Mouse (Mus musculus) liver, embryonic 14.5 days (tissue): ENCODE results near the gene Tbc1d16. TPM values are rescaled to one million over a fixed set of nuclear protein-coding genes. Genes with fewer than 3 reads are reported as not detected.

Source experiments
- ATAC-seq: fragments of 200-750 bp; cut with Nextera tagmentation; 2 replicates; pipeline ENCODE4 v1.8.0; 2017; ENCODE audit warnings: moderate number of reproducible peaks, mild to moderate bottlenecking, moderate library complexity; ENCODE audit not compliant: insufficient read depth
- DNase-seq, 3 experiments: peaks; one replicate each; pipeline ENCODE4 v3.0.0-alpha.2; 2012 to 2013; ENCODE audit warnings: low read depth in 3 of 3, low spot score in 3 of 3
- H3K27ac ChIP-seq: fragments of 300-500 bp; sonication (generic); 2 replicates; pipeline ENCODE4 v1.5.1; 2014; ENCODE audit warnings: moderate library complexity, mild to moderate bottlenecking, control low read depth, inconsistent platforms
- H3K27me3 ChIP-seq: fragments of 300-500 bp; sonication (generic); 2 replicates; pipeline ENCODE4 v1.6.1; 2014; ENCODE audit warnings: mild to moderate bottlenecking, low read length, moderate library complexity; ENCODE audit not compliant: control insufficient read depth, insufficient read depth
- H3K36me3 ChIP-seq: fragments of 300-500 bp; sonication (generic); replicated peaks from 2 replicates; pipeline ENCODE4 v1.6.1; 2014; ENCODE audit warnings: low read depth; ENCODE audit not compliant: control insufficient read depth, insufficient read depth
- H3K4me1 ChIP-seq, 2 experiments: fragments of 200-500 bp in 1 of 2; fragments of 300-500 bp in 1 of 2; sonication (generic) in 1 of 2; replicated peaks; 2 replicates each; pipeline ENCODE4 v1.6.1; 2012 to 2014; ENCODE audit warnings: antibody characterized with exemption in 1 of 2, inconsistent platforms in 1 of 2, low read length in 1 of 2; ENCODE audit not compliant: control insufficient read depth in 2 of 2, insufficient read depth in 2 of 2
- H3K4me2 ChIP-seq: fragments of 300-500 bp; sonication (generic); 2 replicates; pipeline ENCODE4 v1.6.1; 2014; ENCODE audit warnings: low read depth, mild to moderate bottlenecking, control low read depth, moderate library complexity
- H3K4me3 ChIP-seq, 2 experiments: fragments of 200-500 bp in 1 of 2; fragments of 300-500 bp in 1 of 2; sonication (generic) in 1 of 2; 2 replicates each; pipeline ENCODE4 v1.5.1; 2012 to 2014; ENCODE audit warnings: low read depth in 2 of 2, low read length in 2 of 2, mild to moderate bottlenecking in 2 of 2, control low read depth in 1 of 2, inconsistent platforms in 1 of 2, moderate library complexity in 1 of 2; ENCODE audit not compliant: insufficient read depth in 1 of 2
- H3K9ac ChIP-seq: fragments of 300-500 bp; sonication (generic); replicated peaks from 2 replicates; pipeline ENCODE4 v1.6.1; 2014; ENCODE audit warnings: mild to moderate bottlenecking, control low read depth, moderate library complexity
- H3K9me3 ChIP-seq: fragments of 300-500 bp; sonication (generic); 2 replicates; pipeline ENCODE4 v1.6.1; 2016; ENCODE audit warnings: low read length, mixed read lengths; ENCODE audit not compliant: control insufficient read depth
- CTCF ChIP-seq: IDR thresholded peaks from 2 replicates; pipeline ENCODE4 v1.5.1; 2016; ENCODE audit warnings: antibody characterized with exemption, low read depth, control low read depth
- EP300 ChIP-seq: IDR thresholded peaks from 2 replicates; pipeline ENCODE4 v1.6.1; 2016; ENCODE audit warnings: antibody characterized with exemption, low read depth
- WGBS: fragments of 180-500 bp; shearing (Covaris S2); extraction: QIAGEN DNeasy Blood & Tissue Kit; methylation state at CpG from one replicate; pipeline ENCODE4 v1.1.7; 2014; ENCODE audit not compliant: insufficient replicate concordance; 5-methylcytosine and 5-hydroxymethylcytosine counted together
- polyA plus RNA-seq, 2 experiments: library from polyadenylated mRNA; depleted of rRNA in 1 of 2; stranded (reverse) in 1 of 2; unstranded in 1 of 2; fragments of >200 nt; fragmentation: Nextera tagmentation in 1 of 2; extraction: Ambion mirVana in 1 of 2; gene quantifications; 2 replicates each; pipeline versions ENCODE4 v1.2.1 to v1.2.3; 2012 to 2014

Gene Tbc1d16
- polyA plus RNA-seq, 2 experiments = 0.58 to 1.0 TPM

GRCm38 (mm10) chr11:119147153-119147552 is 81.1 kb downstream of the Tbc1d16 start:
- Histone ChIP-seq H3K27me3 (no peaks in the 10 kb centered on the region), H3K9ac (no peak overlapping the region), H3K27ac (no peak overlapping the region), H3K4me1 (no peaks in the 10 kb centered on the region), H3K9me3 (no peaks in the 10 kb centered on the region), H3K4me3 (no peak overlapping the region), H3K36me3 (no peaks in the 10 kb centered on the region), H3K4me2 (no peak overlapping the region)
- no peak for DNase-seq
- 69% methylated on average over 8 of the region's 8 CpGs for WGBS
- no peak for ATAC-seq
- TF ChIP-seq CTCF (no peak), EP300 (no peak)

GRCm38 (mm10) chr11:119146140-119146539 is 82.2 kb downstream of the Tbc1d16 start:
- no peak for DNase-seq
- Histone ChIP-seq H3K36me3 (no peaks in the 10 kb centered on the region), H3K4me1 (no peaks in the 10 kb centered on the region), H3K9ac (no peak overlapping the region), H3K27ac (no peak overlapping the region), H3K4me3 (no peak overlapping the region), H3K4me2 (no peak overlapping the region), H3K27me3 (no peaks in the 10 kb centered on the region), H3K9me3 (no peaks in the 10 kb centered on the region)
- ATAC-seq = no peak
- no peak for TF ChIP-seq EP300
- no peak for TF ChIP-seq CTCF
- 28% methylated on average over 12 of the region's 12 CpGs for WGBS

GRCm38 (mm10) chr11:119144801-119145475 is 83.4 kb downstream of the Tbc1d16 start:
- Histone ChIP-seq H3K4me3 (no peak overlapping the region), H3K9me3 (no peaks in the 10 kb centered on the region), H3K36me3 (no peaks in the 10 kb centered on the region), H3K4me2 (no peak overlapping the region), H3K9ac (no peak overlapping the region), H3K4me1 (no peaks in the 10 kb centered on the region), H3K27ac (no peak overlapping the region), H3K27me3 (no peaks in the 10 kb centered on the region)
- WGBS = 78% methylated on average over 16 of the region's 16 CpGs
- TF ChIP-seq EP300 = no peak
- no peak for ATAC-seq
- no peak for DNase-seq

- no peak overlapping the region for H3K9ac ChIP-seq
- no peaks in the 10 kb centered on the region for H3K9me3 ChIP-seq
- no peak overlapping the region for H3K4me3 ChIP-seq
- H3K27me3 ChIP-seq = no peaks in the 10 kb centered on the region
- no peaks in the 10 kb centered on the region for H3K4me1 ChIP-seq
- WGBS = 63% methylated on average over 16 of the region's 16 CpGs
- DNase-seq = no peak
- no peaks in the 10 kb centered on the region for H3K36me3 ChIP-seq
- ATAC-seq = no peak
- no peak overlapping the region for H3K4me2 ChIP-seq
- H3K27ac ChIP-seq = no peak overlapping the region
- TF ChIP-seq EP300 = no peak
- TF ChIP-seq CTCF = no peak
Measured at GRCm38 (mm10) chr11:119143376-119144002, 84.8 kb downstream of the Tbc1d16 start.

- Histone ChIP-seq H3K4me3 (no peak overlapping the region), H3K9me3 (no peaks in the 10 kb centered on the region), H3K4me1 (no peaks in the 10 kb centered on the region), H3K4me2 (no peak overlapping the region), H3K27ac (no peak overlapping the region), H3K9ac (no peak overlapping the region), H3K27me3 (no peaks in the 10 kb centered on the region), H3K36me3 (no peaks in the 10 kb centered on the region)
- DNase-seq = no peak
- ATAC-seq = no peak
- 68% methylated on average over 8 of the region's 8 CpGs for WGBS
- no peak for TF ChIP-seq EP300
- TF ChIP-seq CTCF = no peak
Measured at GRCm38 (mm10) chr11:119142615-119143014, 85.7 kb downstream of the Tbc1d16 start.
